Mouse (Mus musculus): Measurements from ENCODE around the gene Tmem189.

DNA sequence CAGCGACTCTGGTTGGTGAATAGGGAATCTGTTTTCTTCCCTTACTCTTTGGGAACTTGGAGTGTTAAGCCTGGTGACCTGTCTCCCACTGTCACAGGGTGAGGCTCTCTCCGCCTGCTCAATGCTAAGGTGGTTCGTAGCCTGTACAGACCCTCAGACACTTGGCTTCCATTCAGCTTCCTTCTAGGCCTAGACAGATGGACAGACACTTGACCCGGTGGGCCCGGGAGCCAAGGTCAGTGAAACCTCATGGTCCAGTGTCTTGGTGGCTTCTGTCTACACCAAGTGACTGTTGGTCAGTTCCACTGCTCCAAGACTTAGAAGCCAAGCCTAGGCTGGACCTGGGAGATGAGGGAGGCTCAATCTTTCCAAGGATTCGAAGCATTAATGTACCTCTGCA lies 1.8 kb upstream of the Tmem189 start:
- TF ChIP-seq CTCF (IDR thresholded peaks at IDR 0.05; ENCODE audit: control insufficient read depth, insufficient read depth, low read length) (no peak), POLR2A (IDR thresholded peaks at IDR 0.05; ENCODE audit: borderline replicate concordance, control insufficient read depth, low read depth, low read length) (no peak)

Measured in bone marrow, adult 2 months (tissue).